In genomic region chr2:118976282-118976929, GRCm38 (mm10) we compare ENCODE assay signal across 8 mouse cellular contexts. TPM values are rescaled to one million over a fixed set of nuclear protein-coding genes. Genes with fewer than 3 reads are reported as not detected.
DNase-seq lines count a peak whose midpoint lies in the region; ATAC-seq and TF ChIP-seq lines count a peak whose summit lies in the region.

No protein-coding gene starts in this region.

- WGBS in forebrain, embryonic 14.5 days = 1% methylated on average over 57 of the region's 57 CpGs
- 3% methylated on average over 57 of the region's 57 CpGs for WGBS in liver, postnatal 0 days (ENCODE audit: insufficient replicate concordance)
- WGBS in neural tube, embryonic 13.5 days = 1% methylated on average over 57 of the region's 57 CpGs

- no peaks in the 10 kb centered on the region for H3K9me3 ChIP-seq in ES-E14 (ENCODE audit: control insufficient read depth, insufficient read depth, low read depth, low read length)
- H3K9me3 ChIP-seq in forebrain, embryonic 14.5 days (replicated peaks; ENCODE audit: control insufficient read depth, low read length) = no peaks in the 10 kb centered on the region
- H3K9me3 ChIP-seq in liver, postnatal 0 days (ENCODE audit: low read length) = no peaks in the 10 kb centered on the region
- no peaks in the 10 kb centered on the region for H3K9me3 ChIP-seq in neural tube, embryonic 13.5 days

- DNase-seq in ES-E14 (ENCODE audit: low read depth, low spot score) = peak; percentile 69
- peak; percentile 89 for DNase-seq in cerebellum, adult 11 months
- DNase-seq in forebrain, embryonic 14.5 days (ENCODE audit: low spot score) = peak; percentile 84
- peak; percentile 91 to 94 for DNase-seq in heart, postnatal 14 days
- DNase-seq in layer of hippocampus, adult 11-12 months (ENCODE audit: low spot score) = peak; percentile 86
- peak; percentile 90 for DNase-seq in liver, postnatal 0 days
- DNase-seq in telencephalon, adult 2 months (ENCODE audit: low read depth, low spot score) = peak; percentile 49

- peak overlapping the region; percentile 89 for H3K4me2 ChIP-seq in forebrain, embryonic 14.5 days (ENCODE audit: low read length)
- peak overlapping the region; percentile 92 for H3K4me2 ChIP-seq in liver, postnatal 0 days (ENCODE audit: low read depth, low read length)
- peak overlapping the region; percentile 85 for H3K4me2 ChIP-seq in neural tube, embryonic 13.5 days

- H3K4me3 ChIP-seq in ES-E14 (ENCODE audit: insufficient read depth in 1 of 2, low read depth in 1 of 2, low read length in 2 of 2, poor library complexity in 1 of 2, severe bottlenecking in 1 of 2) = peak overlapping the region; percentile 67 to 70
- peak overlapping the region; percentile 53 for H3K4me3 ChIP-seq in forebrain, embryonic 14.5 days (ENCODE audit: low read depth, low read length)
- peak overlapping the region; percentile 54 for H3K4me3 ChIP-seq in liver, postnatal 0 days (ENCODE audit: low read depth, low read length)
- H3K4me3 ChIP-seq in neural tube, embryonic 13.5 days = peak overlapping the region; percentile 60

- intact Hi-C loops in heart, postnatal 14 days (cut with DNase I) = loop anchor here (10.0 kb wide), 2 partner anchors 212 to 342 kb away; partner anchors contain the start of gene Ccdc9b

- no peak for TF ChIP-seq EP300 in liver, postnatal 0 days (IDR thresholded peaks at IDR 0.05; ENCODE audit: low read depth)

- no peaks in the 10 kb centered on the region for H3K36me3 ChIP-seq in ES-E14 (ENCODE audit: control insufficient read depth, insufficient read depth, low read length, poor library complexity, severe bottlenecking)
- no peaks in the 10 kb centered on the region for H3K36me3 ChIP-seq in forebrain, embryonic 14.5 days (ENCODE audit: control insufficient read depth, insufficient read depth, low read length)
- H3K36me3 ChIP-seq in liver, postnatal 0 days (replicated peaks; ENCODE audit: insufficient read depth, low read length) = no peaks in the 10 kb centered on the region
- H3K36me3 ChIP-seq in neural tube, embryonic 13.5 days = no peaks in the 10 kb centered on the region

- peak; percentile 91 for TF ChIP-seq CTCF in liver, postnatal 0 days (IDR thresholded peaks at IDR 0.05; ENCODE audit: low read depth)

- in situ Hi-C loops in ES-E14 (cut with MboI; ENCODE audit: low sequenced_read_pairs in 2 of 2, unreplicated experiment in 2 of 2) = no loop called here

- no peaks in the 10 kb centered on the region for H3K4me1 ChIP-seq in ES-E14 (ENCODE audit: control insufficient read depth in 2 of 2, insufficient read depth in 2 of 2, low read length in 2 of 2, poor library complexity in 1 of 2)
- 0 out of 2 replicates have a peak, but pooled peaks cover 10% of the 10 kb centered on the region for H3K4me1 ChIP-seq in forebrain, embryonic 14.5 days (ENCODE audit: control insufficient read depth, insufficient read depth, low read length)
- peaks cover 18% of the 10 kb centered on the region for H3K4me1 ChIP-seq in liver, postnatal 0 days (ENCODE audit: insufficient read depth)
- peaks cover 14% of the 10 kb centered on the region for H3K4me1 ChIP-seq in neural tube, embryonic 13.5 days (replicated peaks)

- ATAC-seq in forebrain, embryonic 14.5 days = peak; percentile 87
- ATAC-seq in liver, postnatal 0 days = peak; percentile 82
- peak; percentile 84 for ATAC-seq in neural tube, embryonic 13.5 days (ENCODE audit: low read depth)

- peak overlapping the region; percentile 77 for H3K9ac ChIP-seq in ES-E14 (ENCODE audit: insufficient read depth, low read depth, low read length, poor library complexity, severe bottlenecking)
- peak overlapping the region; percentile 74 for H3K9ac ChIP-seq in forebrain, embryonic 14.5 days (ENCODE audit: low read length)
- peak overlapping the region; percentile 61 for H3K9ac ChIP-seq in liver, postnatal 0 days (replicated peaks)
- peak overlapping the region; percentile 78 for H3K9ac ChIP-seq in neural tube, embryonic 13.5 days

- peaks cover 33% of the 10 kb centered on the region for H3K27me3 ChIP-seq in forebrain, embryonic 14.5 days (replicated peaks; ENCODE audit: control insufficient read depth, insufficient read depth, low read length)
- H3K27me3 ChIP-seq in liver, postnatal 0 days (ENCODE audit: insufficient read depth, low read length) = peaks cover 19% of the 10 kb centered on the region
- peaks cover 51% of the 10 kb centered on the region for H3K27me3 ChIP-seq in neural tube, embryonic 13.5 days

- no peak overlapping the region for H3K27ac ChIP-seq in ES-E14 (ENCODE audit: insufficient read depth, low read depth, low read length, poor library complexity, severe bottlenecking)
- H3K27ac ChIP-seq in forebrain, embryonic 14.5 days (ENCODE audit: low read depth, low read length) = no peak overlapping the region
- no peak overlapping the region for H3K27ac ChIP-seq in liver, postnatal 0 days (ENCODE audit: low read depth)
- no peak overlapping the region; the same call in 1 of the 2 replicates for H3K27ac ChIP-seq in neural tube, embryonic 13.5 days (replicated peaks)

TF ChIP-seq in ES-E14, 5 proteins besides CTCF, POLR2A, EP300 and RAD21:
- TF ChIP-seq ZNF384 (IDR thresholded peaks at IDR 0.05; ENCODE audit: low read depth, low read length) = no peak
- 0 out of 2 replicates have a peak, but pooled peaks have one; percentile 15 for TF ChIP-seq CHD2 (IDR thresholded peaks at IDR 0.05; ENCODE audit: low read depth, low read length)
- no peak for TF ChIP-seq MAFK (IDR thresholded peaks at IDR 0.05; ENCODE audit: insufficient read depth, low read depth, low read length)
- TF ChIP-seq HCFC1 (IDR thresholded peaks at IDR 0.05; ENCODE audit: borderline replicate concordance, insufficient read depth, low read length) = no peak
- TF ChIP-seq ZC3H11A (IDR thresholded peaks at IDR 0.05; ENCODE audit: borderline replicate concordance, low read depth, low read length) = no peak

RNA-seq across cellular contexts. Expression of gene Chst14, which starts 50.1 kb away (rescaled TPM):
- 6.1 and 8.3 TPM in 2 replicates for total RNA-seq in ES-E14 (2012; rRNA removed)
- 7.1 and 7.4 TPM in 2 replicates for polyA plus RNA-seq in forebrain, embryonic 14.5 days (2014; fragmentation: Nextera tagmentation; extraction: Ambion mirVana)
- total RNA-seq in heart, postnatal 14 days (2021) = 10 to 100 TPM; 10.2 to 11.3 TPM
- 4.0 and 4.5 TPM in 2 replicates for polyA plus RNA-seq in liver, postnatal 0 days (2015; fragmentation: Nextera tagmentation; extraction: Ambion mirVana)
- 10.4 TPM in 2 replicates for polyA plus RNA-seq in neural tube, embryonic 13.5 days (2015; fragmentation: Nextera tagmentation; extraction: Ambion mirVana)

RNA-seq across cellular contexts. Expression of gene Ccdc32, which starts 52.8 kb away (rescaled TPM):
- total RNA-seq in ES-E14 (2012; rRNA removed) = 5.2 and 6.3 TPM in 2 replicates
- 39.4 and 41.6 TPM in 2 replicates for polyA plus RNA-seq in forebrain, embryonic 14.5 days (2014; fragmentation: Nextera tagmentation; extraction: Ambion mirVana)
- 10 to 100 TPM; 12.8 TPM for total RNA-seq in heart, postnatal 14 days (2021)
- 12.2 and 12.8 TPM in 2 replicates for polyA plus RNA-seq in liver, postnatal 0 days (2015; fragmentation: Nextera tagmentation; extraction: Ambion mirVana)
- polyA plus RNA-seq in neural tube, embryonic 13.5 days (2015; fragmentation: Nextera tagmentation; extraction: Ambion mirVana) = 36.6 and 37.4 TPM in 2 replicates

RNA-seq across cellular contexts. Expression of gene Rpusd2, which starts 58.2 kb away (rescaled TPM):
- 20.8 and 23.4 TPM in 2 replicates for total RNA-seq in ES-E14 (2012; rRNA removed)
- 4.2 and 4.6 TPM in 2 replicates for polyA plus RNA-seq in forebrain, embryonic 14.5 days (2014; fragmentation: Nextera tagmentation; extraction: Ambion mirVana)
- 1 to 10 TPM; 4.1 to 4.3 TPM for total RNA-seq in heart, postnatal 14 days (2021)
- polyA plus RNA-seq in liver, postnatal 0 days (2015; fragmentation: Nextera tagmentation; extraction: Ambion mirVana) = 1.3 and 2.1 TPM in 2 replicates
- 4.2 and 5.9 TPM in 2 replicates for polyA plus RNA-seq in neural tube, embryonic 13.5 days (2015; fragmentation: Nextera tagmentation; extraction: Ambion mirVana)
